Mouse (Mus musculus) G1E (cell line): ENCODE results near the gene Rnf167. TPM values are rescaled to one million over a fixed set of nuclear protein-coding genes. Genes with fewer than 3 reads are reported as not detected.

Experiments used
- ATAC-seq: 2 replicates; pipeline ENCODE4 v1.8.0; 2016; ENCODE audit warnings: mild to moderate bottlenecking; ENCODE audit not compliant: insufficient number of reproducible peaks, poor library complexity, low FRiP score, severe bottlenecking; ENCODE audit errors: extremely low read depth
- DNase-seq: peaks from one replicate; pipeline ENCODE4 v3.0.0; 2012; ENCODE audit warnings: low spot score
- H3K27me3 ChIP-seq: 2 replicates; pipeline ENCODE4 v1.6.1; 2012; ENCODE audit warnings: mild to moderate bottlenecking, low read length, inconsistent platforms; ENCODE audit not compliant: insufficient read depth
- H3K36me3 ChIP-seq: replicated peaks from 2 replicates; pipeline ENCODE3; 2012; ENCODE audit warnings: mild to moderate bottlenecking, inconsistent platforms
- H3K4me1 ChIP-seq: 2 replicates; pipeline ENCODE4 v1.6.1; 2012; ENCODE audit warnings: low read depth, low read length, inconsistent platforms, mixed read lengths; ENCODE audit not compliant: insufficient read depth
- H3K4me3 ChIP-seq: 2 replicates; pipeline ENCODE4 v1.5.1; 2012; ENCODE audit warnings: low read depth, mild to moderate bottlenecking, inconsistent platforms, low read length, moderate library complexity, mixed read lengths
- H3K9me3 ChIP-seq: replicated peaks from 2 replicates; pipeline ENCODE4 v1.6.1; 2012; ENCODE audit warnings: inconsistent platforms
- CTCF ChIP-seq: IDR thresholded peaks from 2 replicates; pipeline ENCODE4 v1.5.1; 2012; ENCODE audit warnings: low read depth, low read length, inconsistent platforms, mixed read lengths
- GATA1 ChIP-seq: IDR thresholded peaks from 2 replicates; pipeline ENCODE4 v1.6.1; 2012; ENCODE audit warnings: borderline replicate concordance, low read length, inconsistent platforms, mixed read lengths
- GATA2 ChIP-seq: IDR thresholded peaks from 2 replicates; pipeline ENCODE4 v1.6.1; 2012; ENCODE audit warnings: low read depth, low read length, inconsistent platforms, borderline replicate concordance
- POLR2AphosphoS5 ChIP-seq: IDR thresholded peaks from 2 replicates; pipeline ENCODE4 v1.6.1; 2012; ENCODE audit warnings: low read depth, low read length, inconsistent platforms; ENCODE audit not compliant: insufficient replicate concordance
- TAL1 ChIP-seq: conservative IDR thresholded peaks from 2 replicates; pipeline ENCODE4 v1.6.1; 2012; ENCODE audit warnings: low read depth, low read length, inconsistent platforms, mixed read lengths
- polyA plus RNA-seq: library from polyadenylated mRNA; stranded (reverse); fragments of >175 nt; gene quantifications from 2 replicates; pipeline ENCODE4 v1.2.3, GENCODE M21; 2012
- total RNA-seq, 2 experiments: library from RNA; stranded (forward) in 1 of 2; stranded (reverse) in 1 of 2; fragments of 200-1000 nt in 1 of 2; fragments of >200 nt in 1 of 2; fragmentation: Nextera tagmentation in 1 of 2; gene quantifications; 2 replicates each; pipeline ENCODE4 v1.2.3; 2014 to 2017

Rnf167 gene
- total and polyA plus RNA-seq, 3 experiments, result 64.1 to 115 (median 81.3) TPM

- no peak for ATAC-seq
- H3K4me1 ChIP-seq, result peaks cover 51% of the 10 kb centered on the region
- no peak for DNase-seq
- H3K27me3 ChIP-seq, result no peaks in the 10 kb centered on the region
- peaks cover 61% of the 10 kb centered on the region for H3K36me3 ChIP-seq
- H3K4me3 ChIP-seq, result peak within 1 kb of the TSS; percentile 100
- TF ChIP-seq TAL1, result no peak
- TF ChIP-seq GATA2, result no peak
- TF ChIP-seq CTCF, result no peak
- no peak for TF ChIP-seq POLR2AphosphoS5
- TF ChIP-seq GATA1, result no peak
- no peaks in the 10 kb centered on the region for H3K9me3 ChIP-seq
These were observed 9.9 kb downstream of the Rnf167 start, which contains the start of gene Eno3 for GRCm38 (mm10) chr11:70656964-70657363. Eno3 (plus strand) TSS chr11:70657202.

- TF ChIP-seq POLR2AphosphoS5 (no peak), CTCF (no peak), GATA1 (no peak), TAL1 (no peak), GATA2 (no peak)
- ATAC-seq (no peak), DNase-seq (no peak)
- no peaks in the 10 kb centered on the region for H3K27me3 ChIP-seq
- H3K4me3 ChIP-seq, result no peak overlapping the region
- H3K36me3 ChIP-seq, result peaks cover 61% of the 10 kb centered on the region
- H3K4me1 ChIP-seq, result peaks cover 44% of the 10 kb centered on the region
- no peaks in the 10 kb centered on the region for H3K9me3 ChIP-seq
These were observed 10.5 kb downstream of the Rnf167 start for GRCm38 (mm10) chr11:70657573-70657972.

GRCm38 (mm10) chr11:70657991-70658390, 11.0 kb downstream of the Rnf167 start:
- DNase-seq (no peak), ATAC-seq (no peak)
- Histone ChIP-seq H3K36me3 (peaks cover 61% of the 10 kb centered on the region), H3K27me3 (no peaks in the 10 kb centered on the region), H3K4me3 (no peak overlapping the region), H3K4me1 (peaks cover 40% of the 10 kb centered on the region), H3K9me3 (no peaks in the 10 kb centered on the region)
- TF ChIP-seq TAL1, result no peak
- TF ChIP-seq GATA2, result no peak
- TF ChIP-seq GATA1, result no peak
- TF ChIP-seq CTCF, result no peak
- no peak for TF ChIP-seq POLR2AphosphoS5

- Histone ChIP-seq H3K27me3 (no peaks in the 10 kb centered on the region), H3K4me3 (no peak overlapping the region), H3K36me3 (peaks cover 61% of the 10 kb centered on the region), H3K9me3 (no peaks in the 10 kb centered on the region), H3K4me1 (peaks cover 40% of the 10 kb centered on the region)
- ATAC-seq, result no peak
- TF ChIP-seq CTCF (no peak), GATA2 (no peak), GATA1 (no peak), TAL1 (no peak), POLR2AphosphoS5 (no peak)
- no peak for DNase-seq
These were observed 11.5 kb downstream of the Rnf167 start for GRCm38 (mm10) chr11:70658521-70658920.

- no peak overlapping the region for H3K4me3 ChIP-seq
- no peaks in the 10 kb centered on the region for H3K27me3 ChIP-seq
- no peak for ATAC-seq
- TF ChIP-seq POLR2AphosphoS5, result no peak
- H3K36me3 ChIP-seq, result peaks cover 62% of the 10 kb centered on the region
- DNase-seq, result no peak
- H3K4me1 ChIP-seq, result peaks cover 40% of the 10 kb centered on the region
- no peaks in the 10 kb centered on the region for H3K9me3 ChIP-seq
These were observed 11.9 kb downstream of the Rnf167 start for GRCm38 (mm10) chr11:70658942-70659341.

GRCm38 (mm10) chr11:70660571-70660970, 13.5 kb downstream of the Rnf167 start:
- Histone ChIP-seq H3K9me3 (no peaks in the 10 kb centered on the region), H3K27me3 (no peaks in the 10 kb centered on the region), H3K36me3 (peaks cover 76% of the 10 kb centered on the region), H3K4me1 (peaks cover 36% of the 10 kb centered on the region), H3K4me3 (no peak overlapping the region)
- TF ChIP-seq POLR2AphosphoS5 (no peak), GATA2 (no peak), CTCF (no peak), TAL1 (no peak), GATA1 (no peak)
- DNase-seq, result no peak
- no peak for ATAC-seq

- Histone ChIP-seq H3K4me3 (no peak overlapping the region), H3K9me3 (no peaks in the 10 kb centered on the region), H3K4me1 (peaks cover 27% of the 10 kb centered on the region), H3K27me3 (no peaks in the 10 kb centered on the region), H3K36me3 (peaks cover 94% of the 10 kb centered on the region)
- ATAC-seq, result no peak
- DNase-seq, result no peak
- TF ChIP-seq TAL1, result no peak
- no peak for TF ChIP-seq GATA1
- TF ChIP-seq POLR2AphosphoS5, result no peak
- no peak for TF ChIP-seq GATA2
- no peak for TF ChIP-seq CTCF
These were observed 16.1 kb downstream of the Rnf167 start for GRCm38 (mm10) chr11:70663101-70663500.
